Mouse (Mus musculus) megakaryocyte, embryonic 14.5 days (primary cell): Measurements from ENCODE around the gene Arpc1b. TPM values are rescaled to one million over a fixed set of nuclear protein-coding genes. Genes with fewer than 3 reads are reported as not detected.

Experiments
- H3K27me3 ChIP-seq: replicated peaks from 2 replicates; pipeline ENCODE3; 2012; ENCODE audit warnings: inconsistent platforms
- H3K36me3 ChIP-seq: replicated peaks from 2 replicates; pipeline ENCODE3; 2012; ENCODE audit warnings: low read length, inconsistent platforms, mixed read lengths
- H3K4me1 ChIP-seq: 2 replicates; pipeline ENCODE4 v1.6.1; 2012; ENCODE audit warnings: inconsistent platforms
- H3K4me3 ChIP-seq: replicated peaks from 2 replicates; pipeline ENCODE3; 2012; ENCODE audit warnings: moderate library complexity, mild to moderate bottlenecking, inconsistent platforms
- H3K9me3 ChIP-seq: 2 replicates; pipeline ENCODE4 v1.6.1; 2012; ENCODE audit warnings: inconsistent platforms
- FLI1 ChIP-seq: IDR thresholded peaks from 2 replicates; pipeline ENCODE4 v1.6.1; 2012; ENCODE audit warnings: low read length, inconsistent platforms, mixed read lengths
- GATA1 ChIP-seq: IDR thresholded peaks from 3 replicates; pipeline ENCODE4 v1.6.1; 2012; ENCODE audit warnings: mixed read lengths, low read length, inconsistent platforms, borderline replicate concordance
- polyA plus RNA-seq: library from polyadenylated mRNA; stranded (reverse); fragments of >175 nt; gene quantifications from 2 replicates; pipeline ENCODE4 v1.2.3, GENCODE M21; 2012; ENCODE audit warnings: low replicate concordance; ENCODE audit not compliant: insufficient read depth

The Arpc1b gene
- polyA plus RNA-seq, 1 experiment: 2,538 TPM

- Histone ChIP-seq H3K9me3 (no peaks in the 10 kb centered on the region), H3K4me1 (peaks cover 43% of the 10 kb centered on the region), H3K4me3 (no peak overlapping the region), H3K27me3 (no peaks in the 10 kb centered on the region), H3K36me3 (peaks cover 100% of the 10 kb centered on the region)
- TF ChIP-seq GATA1: no peak
- no peak for TF ChIP-seq FLI1
Observed at GRCm38 (mm10) chr5:145147748-145148147, 33.7 kb downstream of the Arpc1b start.

- H3K9me3 ChIP-seq: peaks cover 5% of the 10 kb centered on the region; the same call in 1 of the 2 replicates
- H3K27me3 ChIP-seq: no peaks in the 10 kb centered on the region
- TF ChIP-seq GATA1: no peak
- TF ChIP-seq FLI1: no peak
- peaks cover 100% of the 10 kb centered on the region for H3K36me3 ChIP-seq
- H3K4me1 ChIP-seq: peaks cover 45% of the 10 kb centered on the region
- H3K4me3 ChIP-seq: no peak overlapping the region
Observed at GRCm38 (mm10) chr5:145149294-145149693, 35.3 kb downstream of the Arpc1b start.

GRCm38 (mm10) chr5:145152690-145153089 lies 38.7 kb downstream of the Arpc1b start:
- no peak for TF ChIP-seq FLI1
- TF ChIP-seq GATA1: no peak
- peaks cover 39% of the 10 kb centered on the region for H3K4me1 ChIP-seq
- peaks cover 96% of the 10 kb centered on the region for H3K36me3 ChIP-seq

GRCm38 (mm10) chr5:145161361-145161760 lies 47.3 kb downstream of the Arpc1b start:
- Histone ChIP-seq H3K4me1 (peaks cover 35% of the 10 kb centered on the region), H3K4me3 (no peak overlapping the region), H3K36me3 (peaks cover 84% of the 10 kb centered on the region), H3K27me3 (no peaks in the 10 kb centered on the region), H3K9me3 (no peaks in the 10 kb centered on the region)
- TF ChIP-seq FLI1 (no peak), GATA1 (no peak)

More at GRCm38 (mm10) chr5:145152690-145153089, 38.7 kb downstream of the Arpc1b start:
- H3K27me3 ChIP-seq: no peaks in the 10 kb centered on the region
- peaks cover 5% of the 10 kb centered on the region; the same call in 1 of the 2 replicates for H3K9me3 ChIP-seq
- H3K4me3 ChIP-seq: peak overlapping the region; percentile 40

- Histone ChIP-seq H3K36me3 (peaks cover 58% of the 10 kb centered on the region), H3K9me3 (no peaks in the 10 kb centered on the region), H3K4me1 (peaks cover 53% of the 10 kb centered on the region), H3K4me3 (no peak overlapping the region), H3K27me3 (no peaks in the 10 kb centered on the region)
- TF ChIP-seq GATA1 (no peak), FLI1 (no peak)
Observed at GRCm38 (mm10) chr5:145164710-145165109, 50.7 kb downstream of the Arpc1b start.

GRCm38 (mm10) chr5:145165184-145165583 lies 51.2 kb downstream of the Arpc1b start:
- TF ChIP-seq FLI1: no peak
- TF ChIP-seq GATA1: no peak
- Histone ChIP-seq H3K27me3 (no peaks in the 10 kb centered on the region), H3K36me3 (peaks cover 56% of the 10 kb centered on the region), H3K4me1 (peaks cover 57% of the 10 kb centered on the region), H3K4me3 (peak overlapping the region; percentile 28), H3K9me3 (no peaks in the 10 kb centered on the region)

- peaks cover 56% of the 10 kb centered on the region for H3K36me3 ChIP-seq
Observed at GRCm38 (mm10) chr5:145166536-145167305, 52.7 kb downstream of the Arpc1b start, which contains the start of the genes Ptcd1 and Cpsf4. Gene Ptcd1 (minus strand): TSS chr5:145167108. Gene Cpsf4 (plus strand): TSS chr5:145167213.

GRCm38 (mm10) chr5:145167306-145167661 lies 53.3 kb downstream of the Arpc1b start:
- TF ChIP-seq GATA1 (no peak), FLI1 (no peak)
- Histone ChIP-seq H3K9me3 (no peaks in the 10 kb centered on the region), H3K4me3 (peak overlapping the region; percentile 98), H3K27me3 (no peaks in the 10 kb centered on the region), H3K36me3 (peaks cover 57% of the 10 kb centered on the region), H3K4me1 (peaks cover 58% of the 10 kb centered on the region)

More at GRCm38 (mm10) chr5:145166536-145167305, 52.7 kb downstream of the Arpc1b start, which contains the start of the genes Ptcd1 and Cpsf4:
- H3K27me3 ChIP-seq: no peaks in the 10 kb centered on the region
- TF ChIP-seq FLI1: no peak
- no peak for TF ChIP-seq GATA1
- peak within 1 kb of the TSS; percentile 98 for H3K4me3 ChIP-seq
- H3K4me1 ChIP-seq: peaks cover 58% of the 10 kb centered on the region
- no peaks in the 10 kb centered on the region for H3K9me3 ChIP-seq

- Histone ChIP-seq H3K9me3 (no peaks in the 10 kb centered on the region), H3K36me3 (peaks cover 100% of the 10 kb centered on the region), H3K27me3 (no peaks in the 10 kb centered on the region), H3K4me1 (0 out of 2 replicates have a peak, but pooled peaks cover 4% of the 10 kb centered on the region), H3K4me3 (no peak overlapping the region)
- no peak for TF ChIP-seq FLI1
- no peak for TF ChIP-seq GATA1
Observed at GRCm38 (mm10) chr5:145178461-145178980, 64.5 kb downstream of the Arpc1b start.

Other genes with a start within 250 kb of the Arpc1b start
- 3.2 and 3.6 TPM in 2 replicates for gene Smurf1, start 148.4 kb upstream of the Arpc1b start, polyA plus RNA-seq
- 1.6 TPM in 1 of 2 replicates, not detected in the other for gene Gm4871, start 81.5 kb upstream of the Arpc1b start, polyA plus RNA-seq
- not detected in 2 replicates for gene 1700018F24Rik, start 71.2 kb upstream of the Arpc1b start, polyA plus RNA-seq
- 25.4 and 41.5 TPM in 2 replicates for gene Arpc1a, start 30.4 kb upstream of the Arpc1b start, polyA plus RNA-seq
- not detected in 2 replicates for gene Kpna7, start 30.2 kb upstream of the Arpc1b start, polyA plus RNA-seq
- gene Pdap1, start 26.0 kb downstream of the Arpc1b start, polyA plus RNA-seq: 63.5 and 118 TPM in 2 replicates
- gene Bud31, start 26.1 kb downstream of the Arpc1b start, polyA plus RNA-seq: 7.0 and 13.8 TPM in 2 replicates
- 9.4 and 10.7 TPM in 2 replicates for gene Ptcd1, start 52.9 kb downstream of the Arpc1b start, polyA plus RNA-seq
- gene Cpsf4, start 53.0 kb downstream of the Arpc1b start, polyA plus RNA-seq: 43.6 and 53.5 TPM in 2 replicates
- gene Atp5j2, start 77.8 kb downstream of the Arpc1b start, polyA plus RNA-seq: 3.0 and 56.7 TPM in 2 replicates
- gene Zkscan14, start 87.7 kb downstream of the Arpc1b start, polyA plus RNA-seq: 5.3 TPM in 1 of 2 replicates, not detected in the other
- 0.84 and 1.00 TPM in 2 replicates for gene Zkscan5, start 90.3 kb downstream of the Arpc1b start, polyA plus RNA-seq
- gene Zfp655, start 117.5 kb downstream of the Arpc1b start, polyA plus RNA-seq: 10.5 and 20.8 TPM in 2 replicates
- gene Zscan25, start 166.3 kb downstream of the Arpc1b start, polyA plus RNA-seq: 16.1 and 17.4 TPM in 2 replicates
- not detected in 2 replicates for gene Cyp3a57, start 231.1 kb downstream of the Arpc1b start, polyA plus RNA-seq